Mouse (Mus musculus) activated CD4-positive, CD25-positive, alpha-beta regulatory T cell, adult 9 weeks (primary cell): ENCODE results near the gene Ptgr1. TPM values are rescaled to one million over a fixed set of nuclear protein-coding genes. Genes with fewer than 3 reads are reported as not detected.

ENCODE experiments used
- polyA plus RNA-seq: library from polyadenylated mRNA; unstranded; fragments of 100-300 nt; shearing (Covaris generic); gene quantifications from one replicate; pipeline ENCODE4 v1.2.1, GENCODE M21; 2017

Gene Ptgr1
- 0.39 TPM for polyA plus RNA-seq

DNA sequence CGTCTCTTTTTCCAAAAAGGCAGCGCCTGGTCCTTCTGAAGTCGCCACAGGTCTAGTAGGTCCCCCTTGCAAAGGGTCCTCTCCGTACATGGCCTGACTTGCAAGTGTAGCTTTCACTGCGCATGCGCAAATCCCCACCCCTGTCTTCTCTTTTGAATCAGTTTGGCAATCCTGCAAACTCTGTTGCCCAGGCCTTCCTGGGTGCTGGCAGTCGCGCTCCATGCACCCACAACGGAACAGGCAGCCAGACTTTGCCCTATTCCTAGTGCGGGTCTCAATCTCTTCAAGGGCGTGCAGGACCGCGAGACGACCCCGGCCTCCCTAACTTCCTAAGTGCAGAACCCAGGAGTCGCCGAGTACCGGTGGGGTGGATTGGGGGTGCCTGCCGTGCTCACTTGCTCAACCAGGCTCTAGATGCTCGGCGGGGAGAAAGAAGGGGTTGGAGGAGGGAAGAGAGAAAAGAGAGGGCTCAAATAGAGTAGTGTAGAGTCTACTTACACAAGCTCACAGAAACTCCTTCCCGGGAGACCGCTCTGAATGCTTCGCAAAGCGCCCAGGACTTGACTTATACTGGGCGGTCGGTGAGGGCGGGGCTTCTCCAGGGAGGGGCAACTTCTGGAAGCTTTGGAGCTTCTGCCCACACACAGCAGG lies at the start of gene Ptgr1:
TSS of gene Ptgr1 (minus strand) at position 580 of the 651 bp plus-strand sequence.

DNA sequence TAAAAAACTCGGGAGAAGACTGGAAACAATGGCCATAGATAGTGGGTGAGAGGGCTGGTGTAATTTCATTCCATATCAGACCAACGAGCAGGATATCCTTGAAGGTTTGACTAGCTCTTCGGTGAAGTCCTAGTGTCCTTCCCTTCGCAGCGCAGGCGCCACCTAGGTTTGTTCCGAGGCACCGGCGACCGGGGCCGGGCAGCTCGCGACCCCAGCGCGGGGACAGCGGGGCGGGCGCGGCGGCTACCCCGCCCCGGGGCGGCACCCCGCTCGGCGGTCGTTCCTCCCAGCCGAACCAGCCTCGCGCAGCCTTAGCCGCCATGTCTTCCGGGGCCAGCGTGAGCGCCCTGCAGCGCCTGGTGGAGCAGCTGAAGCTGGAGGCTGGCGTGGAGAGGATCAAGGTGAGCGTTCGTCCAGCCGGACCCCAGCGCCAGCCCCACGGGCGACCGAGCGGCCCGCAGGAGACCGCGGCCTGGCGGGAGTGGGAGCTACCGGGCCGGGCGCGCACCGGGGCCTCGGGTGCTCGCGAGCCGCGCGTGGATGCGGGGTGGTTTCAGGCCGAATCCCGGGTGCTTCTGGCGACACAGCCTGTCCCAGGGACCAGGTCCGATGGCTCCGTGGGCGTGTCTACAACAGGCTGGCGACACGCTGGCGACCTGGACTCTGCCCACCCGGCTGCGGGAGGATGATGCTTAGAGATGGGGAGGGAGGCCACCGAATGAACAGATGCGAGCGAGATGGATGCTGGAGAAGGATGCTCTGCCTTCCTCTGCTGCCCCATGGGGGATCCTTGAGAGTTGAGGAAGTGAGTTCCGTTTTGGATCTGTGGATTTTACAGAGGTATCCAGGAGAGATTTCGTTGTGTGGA lies 48.2 kb upstream of the Ptgr1 start, which contains the start of gene Gng10:
TSS of gene Gng10 (plus strand) at position 171 of the 868 bp plus-strand sequence.

DNA sequence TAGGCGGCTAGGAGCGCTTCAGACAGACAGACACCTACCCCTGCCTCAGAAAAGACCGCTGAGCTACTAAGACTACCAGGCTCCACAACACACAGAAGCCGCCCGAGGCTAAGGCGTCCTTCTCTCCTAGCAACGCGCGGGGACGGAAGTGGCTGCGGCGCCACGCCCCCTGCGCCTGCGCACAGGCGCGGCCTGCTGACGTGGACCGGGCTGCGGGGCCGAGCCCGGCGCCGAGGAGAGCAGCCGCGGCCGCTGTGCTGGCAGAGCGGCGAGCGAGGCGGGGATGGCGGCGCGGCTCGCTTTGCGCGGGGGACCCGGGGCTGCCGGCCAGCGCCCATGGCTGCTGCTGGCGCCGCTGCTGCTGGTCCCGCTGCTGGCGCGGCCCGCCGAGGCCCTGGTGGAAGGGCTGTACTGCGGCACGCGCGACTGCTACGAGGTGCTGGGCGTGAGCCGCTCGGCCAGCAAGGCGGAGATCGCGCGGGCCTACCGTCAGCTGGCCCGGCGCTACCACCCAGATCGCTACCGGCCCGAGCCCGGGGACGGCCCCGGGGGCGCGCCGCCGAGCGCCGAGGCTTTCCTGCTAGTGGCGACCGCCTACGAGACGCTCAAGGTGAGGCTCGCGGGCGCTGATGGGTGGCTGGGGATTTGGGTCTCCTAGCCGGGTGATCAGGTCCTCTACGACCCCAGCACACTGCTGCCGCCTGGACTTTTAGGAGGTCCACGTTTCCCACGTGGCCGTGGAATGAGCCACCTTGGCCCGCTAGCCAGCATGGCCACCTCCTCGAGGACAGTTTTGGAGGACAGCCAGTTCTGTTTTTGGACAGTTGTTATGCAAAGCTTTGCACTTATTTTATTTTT lies 16.3 kb upstream of the Ptgr1 start, which contains the start of gene Gm20503:
TSS of gene Gm20503 (plus strand) at position 263 of the 858 bp plus-strand sequence.

DNA sequence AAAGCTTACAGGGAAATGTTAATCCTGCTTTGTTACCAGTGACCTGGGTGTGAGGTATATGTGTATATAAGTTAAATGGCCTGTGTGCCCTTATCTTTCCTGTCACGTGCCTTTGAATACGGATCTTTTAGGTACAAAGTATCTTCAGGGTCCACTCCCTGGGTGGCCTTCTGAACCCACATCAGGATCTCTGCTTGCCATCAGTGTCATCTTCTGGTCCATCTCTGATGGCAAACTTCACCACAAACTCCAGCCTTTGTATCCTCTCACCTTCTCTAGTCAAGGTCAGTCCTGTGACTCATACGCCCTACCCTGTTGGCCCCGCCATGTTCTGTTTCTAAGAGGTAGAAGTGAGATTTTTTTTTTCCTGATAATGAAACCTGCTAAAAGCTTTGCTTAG lies 7.8 kb upstream of the Ptgr1 start, which contains the start of gene Dnajc25:
TSS of gene Dnajc25 (plus strand) at position 301 of the 400 bp plus-strand sequence.

DNA sequence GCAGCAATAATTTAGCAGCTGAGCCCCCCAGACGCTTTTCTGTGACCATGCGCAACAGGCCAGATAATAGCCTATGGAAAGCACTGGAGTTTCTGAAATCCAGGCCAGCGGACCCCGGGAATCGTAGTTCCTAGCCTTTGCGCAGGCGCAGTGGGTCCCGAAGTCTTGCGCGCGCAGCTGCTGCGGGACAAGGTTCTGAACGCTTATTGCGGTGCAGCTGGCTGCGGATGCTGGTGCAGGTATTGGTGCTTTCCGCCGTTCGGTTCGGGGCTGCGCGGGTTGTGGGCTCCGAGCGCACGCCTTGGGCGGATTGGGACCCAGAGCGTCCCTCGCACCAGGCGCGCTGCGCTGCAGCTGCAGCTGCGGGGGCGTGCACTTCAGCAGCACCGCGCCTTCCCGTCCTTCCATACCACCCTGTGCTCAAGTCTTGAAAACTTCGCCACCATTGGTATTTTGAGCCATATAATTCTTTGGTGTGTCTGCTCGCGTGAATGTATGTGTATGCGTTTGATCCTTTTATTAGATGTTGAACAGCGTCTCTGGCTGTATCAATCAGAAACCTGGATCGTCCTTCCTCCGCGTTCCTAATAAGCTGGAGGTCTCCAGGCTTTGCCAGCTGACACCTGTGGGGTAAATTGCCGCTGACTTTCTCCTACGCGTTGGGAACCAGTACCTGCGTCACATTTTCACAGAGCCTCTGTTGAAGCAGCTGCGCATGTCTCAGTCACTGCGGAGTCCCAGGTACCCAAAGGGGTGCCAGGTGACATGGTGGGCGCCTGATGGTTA lies 43.3 kb downstream of the Ptgr1 start, which contains the start of gene Zkscan16:
TSS of gene Zkscan16 (plus strand) at position 209 of the 786 bp plus-strand sequence.

Other genes starting within 250 kb of the Ptgr1 start
- gene Olfr267, start 199.4 kb downstream of the Ptgr1 start, polyA plus RNA-seq, result not detected
- gene Ecpas, start 74.4 kb downstream of the Ptgr1 start, polyA plus RNA-seq, result 36.8 TPM
- not detected for gene Zkscan16, start 43.5 kb downstream of the Ptgr1 start, polyA plus RNA-seq
- gene Dnajc25, start 7.9 kb upstream of the Ptgr1 start, polyA plus RNA-seq, result 0.38 TPM
- gene Gm20503, start 16.1 kb upstream of the Ptgr1 start, polyA plus RNA-seq, result not detected
- 143 TPM for gene Gng10, start 48.0 kb upstream of the Ptgr1 start, polyA plus RNA-seq
- gene AI481877, start 151.9 kb upstream of the Ptgr1 start, polyA plus RNA-seq, result not detected
- 14.6 TPM for gene Ugcg, start 202.1 kb upstream of the Ptgr1 start, polyA plus RNA-seq